Mouse (Mus musculus): Measurements from ENCODE around the gene Cdhr5. TPM values are rescaled to one million over a fixed set of nuclear protein-coding genes. Genes with fewer than 3 reads are reported as not detected.
"Not testable (repeated sequence)": the region's sequence is repeated elsewhere in the genome, so short reads cannot be mapped to it uniquely, and the experiment has no call there.

Cdhr5 gene
- polyA plus RNA-seq, 1 experiment, result not detected

GRCm38 (mm10) chr7:141277701-141278678 lies 1.4 kb upstream of the Cdhr5 start:
- DNase-seq (ENCODE audit: low spot score), result no peak

GRCm38 (mm10) chr7:141275356-141275755 lies 1.2 kb downstream of the Cdhr5 start:
- DNase-seq (ENCODE audit: low spot score), result no peak

- no peak for DNase-seq (ENCODE audit: low spot score)
Measured at GRCm38 (mm10) chr7:141270631-141271030, 6.0 kb downstream of the Cdhr5 start.

- DNase-seq (ENCODE audit: low spot score), result no peak
Measured at GRCm38 (mm10) chr7:141269273-141269545, 7.4 kb downstream of the Cdhr5 start.

GRCm38 (mm10) chr7:141268466-141269272 lies 7.9 kb downstream of the Cdhr5 start:
- DNase-seq (ENCODE audit: low spot score), result no peak

- peak; percentile 51 for DNase-seq (ENCODE audit: low spot score)
Measured at GRCm38 (mm10) chr7:141265739-141266561, 10.6 kb downstream of the Cdhr5 start, which contains the start of gene Irf7. Irf7 (minus strand) TSS chr7:141266481.

- no peak for DNase-seq (ENCODE audit: low spot score)
Measured at GRCm38 (mm10) chr7:141265411-141265738, 11.2 kb downstream of the Cdhr5 start.

- DNase-seq (ENCODE audit: low spot score), result no peak
Measured at GRCm38 (mm10) chr7:141264761-141265410, 11.7 kb downstream of the Cdhr5 start.

- DNase-seq (ENCODE audit: low spot score), result no peak
Measured at GRCm38 (mm10) chr7:141264041-141264700, 12.4 kb downstream of the Cdhr5 start.

GRCm38 (mm10) chr7:141263640-141264039 lies 12.9 kb downstream of the Cdhr5 start:
- DNase-seq (ENCODE audit: low spot score), result no peak

GRCm38 (mm10) chr7:141261480-141261879 lies 15.1 kb downstream of the Cdhr5 start:
- no peak for DNase-seq (ENCODE audit: low spot score)

- no peak for DNase-seq (ENCODE audit: low spot score)
Measured at GRCm38 (mm10) chr7:141256159-141256558, 20.4 kb downstream of the Cdhr5 start.

- not testable (repeated sequence) for DNase-seq (ENCODE audit: low spot score)
Measured at GRCm38 (mm10) chr7:141250486-141250885, 26.1 kb downstream of the Cdhr5 start.

- no peak for DNase-seq (ENCODE audit: low spot score)
Measured at GRCm38 (mm10) chr7:141231551-141231950, 45.0 kb downstream of the Cdhr5 start.

- DNase-seq (ENCODE audit: low spot score), result no peak
Measured at GRCm38 (mm10) chr7:141231111-141231510, 45.5 kb downstream of the Cdhr5 start.

- DNase-seq (ENCODE audit: low spot score), result no peak
Measured at GRCm38 (mm10) chr7:141230570-141230969, 46.0 kb downstream of the Cdhr5 start.

- DNase-seq (ENCODE audit: low spot score), result no peak
Measured at GRCm38 (mm10) chr7:141229702-141230101, 46.9 kb downstream of the Cdhr5 start.

- peak; percentile 92 for DNase-seq (ENCODE audit: low spot score)
Measured at GRCm38 (mm10) chr7:141228279-141229067, 48.1 kb downstream of the Cdhr5 start, which contains the start of gene Phrf1. Phrf1 (plus strand) TSS chr7:141228784.

GRCm38 (mm10) chr7:141227796-141228195 lies 48.8 kb downstream of the Cdhr5 start:
- no peak for DNase-seq (ENCODE audit: low spot score)

GRCm38 (mm10) chr7:141226535-141226934 lies 50.1 kb downstream of the Cdhr5 start:
- DNase-seq (ENCODE audit: low spot score), result no peak

Measured in urinary bladder, adult 2 months (tissue).